Mouse (Mus musculus) heart, embryonic 10.5 days (tissue): ENCODE measurements around the gene Mre11a. TPM values are rescaled to one million over a fixed set of nuclear protein-coding genes. Genes with fewer than 3 reads are reported as not detected.
"Not testable (repeated sequence)": the region's sequence is repeated elsewhere in the genome, so short reads cannot be mapped to it uniquely, and the experiment has no call there.

Source experiments
- DNase-seq: peaks from one replicate; pipeline ENCODE4 v3.0.0-alpha.2; 2017; ENCODE audit warnings: low spot score
- H3K27ac ChIP-seq: fragments of 300-500 bp; sonication (generic); 2 replicates; pipeline ENCODE4 v1.5.1; 2016; ENCODE audit warnings: mild to moderate bottlenecking
- H3K27me3 ChIP-seq: fragments of 300-500 bp; sonication (generic); 2 replicates; pipeline ENCODE4 v1.6.1; 2016; ENCODE audit warnings: mild to moderate bottlenecking; ENCODE audit not compliant: poor library complexity, insufficient read depth, severe bottlenecking
- H3K36me3 ChIP-seq: fragments of 300-500 bp; sonication (generic); 2 replicates; pipeline ENCODE4 v1.6.1; 2016; ENCODE audit warnings: mild to moderate bottlenecking, moderate library complexity
- H3K4me1 ChIP-seq: fragments of 300-500 bp; sonication (generic); 2 replicates; pipeline ENCODE4 v1.6.1; 2016; ENCODE audit warnings: mild to moderate bottlenecking
- H3K4me3 ChIP-seq: fragments of 300-500 bp; sonication (generic); 2 replicates; pipeline ENCODE4 v1.5.1; 2016; ENCODE audit warnings: mild to moderate bottlenecking, moderate library complexity
- H3K9me3 ChIP-seq: fragments of 300-500 bp; sonication (generic); 2 replicates; pipeline ENCODE4 v1.6.1; 2016; ENCODE audit warnings: mild to moderate bottlenecking, moderate library complexity
- WGBS: fragments of 180-500 bp; shearing (Covaris S2); methylation state at CpG from one replicate; pipeline ENCODE4 v1.1.7; 2016; 5-methylcytosine and 5-hydroxymethylcytosine counted together
- polyA plus RNA-seq: library from polyadenylated mRNA; unstranded; fragments of >200 nt; fragmentation: Nextera tagmentation; extraction: Ambion mirVana; gene quantifications from 2 replicates; pipeline ENCODE4 v1.2.1, GENCODE M21; 2016

Gene Mre11a
- polyA plus RNA-seq, 1 experiment from 2014 or later, result 27.5 TPM

GRCm38 (mm10) chr9:14859868-14860639 is 75.6 kb downstream of the Mre11a start, which contains the start of gene Gpr83:
Gpr83 (plus strand) TSS chr9:14860210.
- DNase-seq, result peak; percentile 78
- peaks cover 3% of the 10 kb centered on the region; the same call in 1 of the 2 replicates for H3K4me1 ChIP-seq
- H3K27ac ChIP-seq, result no peak within 1 kb of the TSS
- peaks cover 86% of the 10 kb centered on the region for H3K27me3 ChIP-seq
- H3K4me3 ChIP-seq, result peak within 1 kb of the TSS; percentile 60
- 3% methylated on average over 47 of the region's 47 CpGs for WGBS
- no peaks in the 10 kb centered on the region for H3K36me3 ChIP-seq
- H3K9me3 ChIP-seq, result no peaks in the 10 kb centered on the region

GRCm38 (mm10) chr9:14863126-14863525 is 78.7 kb downstream of the Mre11a start:
- peak; percentile 69 for DNase-seq
- H3K36me3 ChIP-seq, result no peaks in the 10 kb centered on the region
- no peak overlapping the region for H3K27ac ChIP-seq
- no peak overlapping the region for H3K4me3 ChIP-seq
- WGBS, result 79% methylated on average over 3 of the region's 3 CpGs
- H3K4me1 ChIP-seq, result peaks cover 3% of the 10 kb centered on the region; the same call in 1 of the 2 replicates
- H3K27me3 ChIP-seq, result peaks cover 72% of the 10 kb centered on the region
- no peaks in the 10 kb centered on the region for H3K9me3 ChIP-seq

DNA sequence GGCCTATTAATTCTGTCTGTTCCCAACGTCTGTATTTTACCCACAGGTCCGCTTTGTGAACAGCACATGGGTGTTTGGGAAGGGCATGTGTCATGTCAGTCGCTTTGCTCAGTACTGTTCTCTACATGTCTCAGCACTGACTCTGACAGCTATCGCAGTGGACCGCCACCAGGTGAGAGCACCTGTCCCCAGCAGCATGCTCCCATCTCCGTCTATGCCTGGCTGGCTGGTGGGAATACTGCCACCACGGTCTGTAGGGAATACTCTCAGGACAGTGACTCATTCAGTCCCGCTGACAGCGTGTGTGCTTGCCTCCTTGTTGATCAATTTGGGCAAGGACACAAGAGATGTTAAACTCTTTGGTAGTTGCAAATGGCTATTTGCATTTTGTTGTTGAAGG is 80.3 kb downstream of the Mre11a start:
- Histone ChIP-seq H3K4me1 (peaks cover 3% of the 10 kb centered on the region; the same call in 1 of the 2 replicates), H3K27ac (no peak overlapping the region), H3K36me3 (no peaks in the 10 kb centered on the region), H3K4me3 (no peak overlapping the region), H3K27me3 (peaks cover 56% of the 10 kb centered on the region), H3K9me3 (no peaks in the 10 kb centered on the region)
- DNase-seq, result peak; percentile 66
- 73% methylated on average over 9 of the region's 9 CpGs for WGBS

- Histone ChIP-seq H3K27ac (no peak overlapping the region), H3K27me3 (peaks cover 33% of the 10 kb centered on the region), H3K9me3 (no peaks in the 10 kb centered on the region), H3K36me3 (no peaks in the 10 kb centered on the region), H3K4me1 (0 out of 2 replicates have a peak, but pooled peaks cover 3% of the 10 kb centered on the region), H3K4me3 (no peak overlapping the region)
- 30% methylated on average over 7 of the region's 7 CpGs for WGBS
- DNase-seq, result peak; percentile 74
Observed at GRCm38 (mm10) chr9:14866957-14867356, 82.5 kb downstream of the Mre11a start.

DNA sequence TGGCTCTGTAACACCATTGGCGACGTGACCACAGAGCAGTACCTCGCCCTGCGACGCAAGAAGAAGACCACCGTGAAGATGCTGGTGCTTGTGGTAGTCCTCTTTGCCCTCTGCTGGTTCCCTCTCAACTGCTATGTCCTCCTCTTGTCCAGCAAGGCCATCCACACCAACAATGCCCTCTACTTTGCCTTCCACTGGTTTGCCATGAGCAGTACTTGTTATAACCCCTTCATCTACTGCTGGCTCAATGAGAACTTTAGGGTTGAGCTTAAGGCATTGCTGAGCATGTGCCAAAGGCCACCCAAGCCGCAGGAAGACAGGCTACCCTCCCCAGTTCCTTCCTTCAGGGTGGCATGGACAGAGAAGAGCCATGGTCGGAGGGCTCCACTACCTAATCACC is 83.9 kb downstream of the Mre11a start:
- 83% methylated on average over 8 of the region's 8 CpGs for WGBS
- no peaks in the 10 kb centered on the region for H3K9me3 ChIP-seq
- no peak overlapping the region for H3K27ac ChIP-seq
- peak; percentile 72 for DNase-seq
- H3K4me1 ChIP-seq, result peaks cover 13% of the 10 kb centered on the region; the same call in 1 of the 2 replicates
- no peak overlapping the region for H3K4me3 ChIP-seq
- H3K36me3 ChIP-seq, result no peaks in the 10 kb centered on the region
- H3K27me3 ChIP-seq, result peaks cover 20% of the 10 kb centered on the region

- Histone ChIP-seq H3K27me3 (0 out of 2 replicates have a peak, but pooled peaks cover 5% of the 10 kb centered on the region), H3K4me3 (no peak overlapping the region), H3K4me1 (peaks cover 13% of the 10 kb centered on the region; the same call in 1 of the 2 replicates), H3K36me3 (no peaks in the 10 kb centered on the region), H3K9me3 (no peaks in the 10 kb centered on the region), H3K27ac (no peak overlapping the region)
- WGBS, result 82% methylated on average over 2 of the region's 2 CpGs
- DNase-seq, result peak; percentile 66
Observed at GRCm38 (mm10) chr9:14870377-14870776, 85.9 kb downstream of the Mre11a start.

GRCm38 (mm10) chr9:14870802-14871201 is 86.3 kb downstream of the Mre11a start:
- Histone ChIP-seq H3K4me1 (peaks cover 13% of the 10 kb centered on the region; the same call in 1 of the 2 replicates), H3K27me3 (0 out of 2 replicates have a peak, but pooled peaks cover 5% of the 10 kb centered on the region), H3K9me3 (no peaks in the 10 kb centered on the region), H3K36me3 (no peaks in the 10 kb centered on the region), H3K4me3 (no peak overlapping the region), H3K27ac (no peak overlapping the region)
- WGBS, result 84% methylated on average over 10 of the region's 10 CpGs
- peak; percentile 61 for DNase-seq

DNA sequence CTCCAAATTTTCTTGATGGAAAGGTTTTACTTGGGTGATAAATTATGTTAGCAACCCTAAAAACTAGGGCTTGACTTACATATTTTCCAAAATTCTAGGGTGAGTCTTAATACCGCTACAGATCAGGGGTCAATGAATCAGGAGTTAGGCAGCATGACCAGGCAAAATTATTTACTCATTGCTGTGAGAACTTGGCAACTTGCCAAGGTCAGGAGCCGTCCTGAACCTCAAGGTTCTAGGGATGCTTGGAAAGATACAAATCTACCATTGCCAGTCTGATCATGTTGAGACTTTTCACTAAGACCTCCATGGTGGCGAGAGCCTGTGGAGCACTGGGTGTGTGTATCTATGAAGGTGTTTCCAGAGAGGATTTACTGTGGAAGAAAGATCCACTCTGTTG is 87.1 kb downstream of the Mre11a start:
- no peak overlapping the region for H3K4me3 ChIP-seq
- no peaks in the 10 kb centered on the region for H3K9me3 ChIP-seq
- H3K27ac ChIP-seq, result no peak overlapping the region
- H3K4me1 ChIP-seq, result peaks cover 13% of the 10 kb centered on the region; the same call in 1 of the 2 replicates
- peak; percentile 58 for DNase-seq
- WGBS, result 72% methylated on average over 3 of the region's 3 CpGs
- peaks cover 5% of the 10 kb centered on the region; the same call in 1 of the 2 replicates for H3K27me3 ChIP-seq
- H3K36me3 ChIP-seq, result no peaks in the 10 kb centered on the region

DNA sequence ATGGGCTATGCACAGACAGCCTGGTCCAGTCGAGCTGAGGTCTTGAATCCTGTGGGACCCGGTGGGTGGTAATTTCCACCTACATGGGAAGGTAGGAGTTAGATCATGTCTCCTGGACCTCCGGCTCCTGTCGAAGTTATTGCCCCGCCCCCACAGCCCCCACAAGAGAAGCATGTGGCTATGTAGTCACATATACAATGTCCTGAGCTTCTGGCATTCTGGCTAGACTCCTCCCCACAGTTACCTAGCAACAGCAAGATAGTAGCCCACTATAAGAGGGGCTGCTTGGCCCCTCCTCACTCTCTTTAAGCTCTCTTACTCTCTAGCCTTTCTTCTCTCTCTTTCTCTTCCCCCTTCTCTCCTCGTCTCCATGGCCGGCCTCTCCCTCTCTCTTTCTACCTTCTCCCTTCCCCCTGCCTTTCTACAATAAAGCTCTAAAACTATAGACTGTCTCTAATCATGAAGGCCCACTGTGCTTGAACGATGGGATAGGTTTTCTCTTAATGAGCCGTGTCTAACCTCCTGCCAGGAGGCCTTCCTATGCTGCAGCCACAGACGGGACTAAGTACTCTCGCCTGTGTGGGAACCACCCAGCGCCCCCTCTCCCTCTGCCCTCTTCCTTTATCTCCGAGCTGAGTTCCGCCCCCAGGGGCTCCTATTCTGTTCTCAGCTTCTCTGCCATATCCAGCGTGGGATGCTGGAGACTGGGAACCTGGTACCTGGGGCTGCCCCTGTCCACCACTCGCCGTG is 87.9 kb downstream of the Mre11a start:
- H3K36me3 ChIP-seq, result no peaks in the 10 kb centered on the region
- no peaks in the 10 kb centered on the region for H3K9me3 ChIP-seq
- WGBS, result 43% methylated on average over 17 of the region's 17 CpGs
- peaks cover 3% of the 10 kb centered on the region; the same call in 1 of the 2 replicates for H3K27me3 ChIP-seq
- peak; percentile 68 for DNase-seq
- H3K4me1 ChIP-seq, result peaks cover 13% of the 10 kb centered on the region; the same call in 1 of the 2 replicates
- no peak overlapping the region for H3K4me3 ChIP-seq
- no peak overlapping the region for H3K27ac ChIP-seq

DNA sequence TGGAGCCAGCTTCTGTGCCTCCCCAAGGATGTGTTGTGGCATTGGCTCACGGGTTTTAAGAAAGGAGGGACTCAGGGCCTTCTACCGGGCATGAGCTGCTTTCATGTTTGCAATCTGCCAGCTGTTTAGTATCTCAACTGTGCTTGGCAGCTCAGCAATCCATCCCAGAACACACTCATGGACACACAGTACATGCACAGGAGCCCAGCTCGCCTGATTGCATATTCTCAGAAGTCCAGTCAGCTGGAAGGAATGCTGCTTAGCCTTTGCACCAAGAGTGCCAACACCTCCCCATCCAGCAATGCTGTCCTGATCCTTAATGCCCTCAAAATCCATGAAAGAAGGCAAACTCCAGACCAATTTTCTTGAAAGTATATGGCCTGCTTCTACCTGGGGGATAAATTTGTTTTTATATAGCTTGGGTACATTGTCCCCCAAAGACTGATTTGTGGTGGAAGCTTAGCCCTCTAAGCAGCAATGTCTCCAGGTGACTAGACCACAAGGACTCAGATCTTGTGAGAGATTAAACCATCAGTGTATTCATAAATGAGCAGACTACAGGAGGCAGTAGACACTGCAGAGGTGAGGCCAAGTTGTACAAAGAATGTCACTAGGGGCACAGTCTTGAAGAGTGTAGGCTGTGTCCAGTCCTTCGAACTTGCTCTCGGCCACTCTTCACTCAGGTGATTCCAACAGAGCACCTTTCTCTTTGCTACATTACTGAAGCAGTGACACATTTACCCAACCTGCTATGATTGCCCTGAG is 91.5 kb downstream of the Mre11a start:
- no peak for DNase-seq
- 72% methylated on average over 5 of the region's 5 CpGs for WGBS
- H3K9me3 ChIP-seq, result no peaks in the 10 kb centered on the region
- no peaks in the 10 kb centered on the region for H3K36me3 ChIP-seq
- H3K4me3 ChIP-seq, result no peak overlapping the region
- H3K4me1 ChIP-seq, result peaks cover 13% of the 10 kb centered on the region; the same call in 1 of the 2 replicates
- H3K27ac ChIP-seq, result no peak overlapping the region
- peaks cover 3% of the 10 kb centered on the region; the same call in 1 of the 2 replicates for H3K27me3 ChIP-seq

DNA sequence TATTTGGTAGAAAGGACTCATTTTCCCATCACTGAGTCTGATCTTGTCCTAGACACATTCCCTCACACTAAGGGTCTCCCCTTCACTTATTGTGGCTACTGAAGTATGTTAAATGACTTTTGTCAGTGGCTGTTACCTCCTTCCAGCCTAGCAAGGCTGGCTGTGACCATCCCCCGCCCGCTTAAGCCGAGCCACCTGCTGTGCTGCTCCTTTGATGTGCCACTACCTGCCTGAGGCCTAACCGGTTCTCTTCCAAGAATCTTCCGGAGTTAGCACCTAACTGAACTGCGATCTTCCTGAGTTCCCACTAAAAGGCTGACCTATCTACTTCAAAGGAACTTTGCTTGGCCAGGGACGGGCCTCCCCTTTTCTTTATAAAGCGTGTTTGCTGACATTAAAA is 92.1 kb downstream of the Mre11a start:
- H3K4me1 ChIP-seq, result peaks cover 13% of the 10 kb centered on the region; the same call in 1 of the 2 replicates
- H3K27ac ChIP-seq, H3K4me3 ChIP-seq, H3K36me3 ChIP-seq, H3K27me3 ChIP-seq, H3K9me3 ChIP-seq, DNase-seq: not testable (repeated sequence)
- WGBS, result 16% methylated on average over 8 of the region's 8 CpGs

DNA sequence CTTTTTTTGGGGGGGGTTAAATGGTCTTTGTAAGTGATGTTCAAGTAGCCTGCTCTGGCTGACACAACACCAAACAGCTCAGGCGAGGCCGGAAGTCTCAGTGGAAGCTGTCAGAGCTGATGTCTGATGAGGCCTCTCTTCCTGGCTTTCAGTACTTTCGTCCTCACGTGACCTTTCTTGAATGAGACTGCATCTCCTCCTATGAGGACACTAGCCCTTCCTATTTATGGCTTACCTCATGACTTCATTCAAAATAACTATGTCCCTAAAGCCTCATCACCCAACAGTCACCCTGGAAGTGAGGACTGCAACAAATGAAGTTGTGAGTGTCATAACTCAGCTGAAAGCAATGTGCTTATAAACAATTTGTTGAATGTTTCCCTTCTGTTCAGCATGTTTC is 100.2 kb downstream of the Mre11a start:
- H3K9me3 ChIP-seq, result no peaks in the 10 kb centered on the region
- H3K27me3 ChIP-seq, result no peaks in the 10 kb centered on the region
- no peaks in the 10 kb centered on the region for H3K36me3 ChIP-seq
- no peak for DNase-seq
- 0 out of 2 replicates have a peak, but pooled peaks cover 5% of the 10 kb centered on the region for H3K4me1 ChIP-seq
- H3K27ac ChIP-seq, result no peak overlapping the region
- 54% methylated on average over 4 of the region's 4 CpGs for whole genome bisulfite sequencing
- H3K4me3 ChIP-seq, result no peak overlapping the region
